Mouse (Mus musculus) kidney, adult 2 months (tissue): ENCODE data around the gene Cpt1a.

Experiments used
- CTCF ChIP-seq: fragments of 200-500 bp; conservative IDR thresholded peaks from 2 replicates; pipeline ENCODE4 v1.5.1; 2011; ENCODE audit warnings: low read depth, mild to moderate bottlenecking, control low read depth, low read length, moderate library complexity, mixed read lengths; ENCODE audit not compliant: insufficient read depth, insufficient read length
- POLR2A ChIP-seq: fragments of 200-500 bp; IDR thresholded peaks from one replicate; pipeline ENCODE4 v1.6.1; 2011; ENCODE audit warnings: low read depth, low read length, control low read depth

DNA sequence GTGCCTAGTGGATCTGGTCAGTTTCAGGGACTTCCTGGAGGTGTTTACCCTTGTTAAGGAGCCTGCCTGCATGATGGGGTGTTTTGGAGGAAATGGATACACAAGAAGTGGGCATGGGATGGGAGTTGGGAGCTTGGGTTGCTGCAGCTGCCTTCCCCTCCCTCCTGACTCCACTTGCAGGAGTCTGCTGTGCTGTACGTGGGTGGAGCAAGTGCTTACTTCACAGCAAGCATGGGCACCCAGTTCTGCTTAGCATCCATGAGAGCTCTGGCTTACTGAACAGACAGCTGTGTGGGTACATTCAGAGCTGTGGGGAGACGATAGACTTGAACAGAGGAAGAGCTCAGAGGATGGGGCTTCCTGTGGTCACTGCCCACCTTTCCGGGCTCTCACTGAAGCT, 18.9 kb downstream of the Cpt1a start:
- TF ChIP-seq CTCF = no peak
- no peak for TF ChIP-seq POLR2A
